Mouse (Mus musculus) liver, postnatal 0 days (tissue): ENCODE results near the gene Gmds.

Source experiments
- CTCF ChIP-seq: sonication (generic); IDR thresholded peaks from 2 replicates; pipeline ENCODE4 v1.5.1; 2016; ENCODE audit warnings: antibody characterized with exemption, low read depth
- EP300 ChIP-seq: IDR thresholded peaks from 2 replicates; pipeline ENCODE4 v1.6.1; 2016; ENCODE audit warnings: antibody characterized with exemption, low read depth, mild to moderate bottlenecking

GRCm38 (mm10) chr13:31780299-31780698, 558.2 kb downstream of the Gmds start:
- TF ChIP-seq CTCF (no peak), EP300 (no peak)
